ENCODE assay signal across 9 mouse cellular contexts in genomic region chr11:50275568-50276151, GRCm38 (mm10). TPM values are rescaled to one million over a fixed set of nuclear protein-coding genes. Genes with fewer than 3 reads are reported as not detected.
DNase-seq lines count a peak whose midpoint lies in the region; ATAC-seq and TF ChIP-seq lines count a peak whose summit lies in the region.
"Had no signal": no experiment of that assay in that cellular context is flagged by ENCODE, and none has a peak within 500 bp of the region (broad histone marks: within the 10 kb centered on the region; RNA-seq: fewer than 3 reads in every experiment).

No protein-coding gene starts in this region.

- DNase-seq in hindbrain, postnatal 0 days (ENCODE audit: low spot score), result no peak
- peak; percentile 40 for DNase-seq in 416B (ENCODE audit: low read depth)
- DNase-seq in cerebellum, postnatal 10 days, result no peak
- no peak for DNase-seq in adrenal gland, postnatal 14 days
- no peak for DNase-seq in spleen, adult 18-20 months

- 83% methylated on average over 5 of the region's 5 CpGs for WGBS in hindbrain, embryonic 15.5 days
- 86% methylated on average over 5 of the region's 5 CpGs for WGBS in hindbrain, postnatal 0 days
- 76% methylated on average over 5 of the region's 5 CpGs for WGBS in embryonic facial prominence, embryonic 15.5 days
- WGBS in liver, embryonic 15.5 days (ENCODE audit: insufficient replicate concordance), result 35% methylated on average over 5 of the region's 5 CpGs

- H3K4me2 ChIP-seq in hindbrain, embryonic 15.5 days, result no peak overlapping the region
- no peak overlapping the region for H3K4me2 ChIP-seq in hindbrain, postnatal 0 days (ENCODE audit: low read depth, low read length)
- no peak overlapping the region for H3K4me2 ChIP-seq in embryonic facial prominence, embryonic 15.5 days (replicated peaks)
- H3K4me2 ChIP-seq in liver, embryonic 15.5 days, result no peak overlapping the region
- H3K4me2 ChIP-seq: hindbrain, embryonic 13.5 days had no signal

- 0 out of 2 replicates have a peak, but pooled peaks cover 4% of the 10 kb centered on the region for H3K4me1 ChIP-seq in hindbrain, embryonic 15.5 days (replicated peaks)
- H3K4me1 ChIP-seq in hindbrain, postnatal 0 days (ENCODE audit: insufficient read depth, low read length), result no peaks in the 10 kb centered on the region
- H3K4me1 ChIP-seq in embryonic facial prominence, embryonic 15.5 days, result peaks cover 21% of the 10 kb centered on the region
- peaks cover 21% of the 10 kb centered on the region for H3K4me1 ChIP-seq in liver, embryonic 15.5 days (replicated peaks)

- no peak overlapping the region for H3K27ac ChIP-seq in hindbrain, embryonic 15.5 days (replicated peaks)
- H3K27ac ChIP-seq in hindbrain, postnatal 0 days, result no peak overlapping the region
- H3K27ac ChIP-seq in embryonic facial prominence, embryonic 15.5 days (replicated peaks), result 0 out of 2 replicates have a peak overlapping the region, but pooled peaks have one; percentile 17
- H3K27ac ChIP-seq in liver, embryonic 15.5 days (replicated peaks), result no peak overlapping the region; the same call in 1 of the 2 replicates
- H3K27ac ChIP-seq: hindbrain, embryonic 13.5 days had no signal

- TF ChIP-seq CTCF in hindbrain, postnatal 0 days (IDR thresholded peaks at IDR 0.05; ENCODE audit: low read depth), result no peak

- ATAC-seq in hindbrain, embryonic 15.5 days (ENCODE audit: low FRiP score, low read depth), result 0 out of 2 replicates have a peak, but pooled peaks have one; percentile 47
- ATAC-seq in hindbrain, postnatal 0 days, result no peak
- peak; percentile 54; the same call in 1 of the 2 replicates for ATAC-seq in embryonic facial prominence, embryonic 15.5 days (ENCODE audit: insufficient number of reproducible peaks, low FRiP score, low TSS enrichment, low read depth)
- peak; percentile 44; the same call in 1 of the 2 replicates for ATAC-seq in liver, embryonic 15.5 days (ENCODE audit: insufficient read depth)

- 0 out of 2 replicates have a peak, but pooled peaks cover 1% of the 10 kb centered on the region for H3K36me3 ChIP-seq in hindbrain, embryonic 15.5 days
- H3K36me3 ChIP-seq in hindbrain, postnatal 0 days (ENCODE audit: insufficient read depth, low read length), result 0 out of 2 replicates have a peak, but pooled peaks cover under 1% of the 10 kb centered on the region
- 0 out of 2 replicates have a peak, but pooled peaks cover 7% of the 10 kb centered on the region for H3K36me3 ChIP-seq in embryonic facial prominence, embryonic 15.5 days
- peaks cover 15% of the 10 kb centered on the region for H3K36me3 ChIP-seq in liver, embryonic 15.5 days (replicated peaks)

- H3K9me3 ChIP-seq in hindbrain, embryonic 15.5 days, result no peaks in the 10 kb centered on the region
- no peaks in the 10 kb centered on the region for H3K9me3 ChIP-seq in hindbrain, postnatal 0 days (ENCODE audit: low read length)
- H3K9me3 ChIP-seq in embryonic facial prominence, embryonic 15.5 days (replicated peaks), result no peaks in the 10 kb centered on the region
- no peaks in the 10 kb centered on the region for H3K9me3 ChIP-seq in liver, embryonic 15.5 days (replicated peaks)
- H3K9me3 ChIP-seq: hindbrain, embryonic 13.5 days had no signal

- H3K4me3 ChIP-seq in hindbrain, embryonic 15.5 days, result no peak overlapping the region
- no peak overlapping the region for H3K4me3 ChIP-seq in hindbrain, postnatal 0 days (ENCODE audit: low read length)
- no peak overlapping the region for H3K4me3 ChIP-seq in embryonic facial prominence, embryonic 15.5 days (replicated peaks)
- no peak overlapping the region for H3K4me3 ChIP-seq in liver, embryonic 15.5 days (replicated peaks)
- H3K4me3 ChIP-seq: hindbrain, embryonic 13.5 days had no signal

- no peaks in the 10 kb centered on the region for H3K27me3 ChIP-seq in hindbrain, embryonic 15.5 days
- no peaks in the 10 kb centered on the region for H3K27me3 ChIP-seq in hindbrain, postnatal 0 days (ENCODE audit: insufficient read depth, low read length)
- no peaks in the 10 kb centered on the region for H3K27me3 ChIP-seq in embryonic facial prominence, embryonic 15.5 days
- no peaks in the 10 kb centered on the region for H3K27me3 ChIP-seq in liver, embryonic 15.5 days
- H3K27me3 ChIP-seq: hindbrain, embryonic 13.5 days had no signal

- no peak overlapping the region for H3K9ac ChIP-seq in hindbrain, embryonic 15.5 days
- no peak overlapping the region for H3K9ac ChIP-seq in hindbrain, postnatal 0 days (replicated peaks; ENCODE audit: low read length)
- no peak overlapping the region for H3K9ac ChIP-seq in embryonic facial prominence, embryonic 15.5 days
- H3K9ac ChIP-seq in liver, embryonic 15.5 days, result no peak overlapping the region
- H3K9ac ChIP-seq: hindbrain, embryonic 13.5 days had no signal

RNA-seq across cellular contexts. Expression of gene Maml1, which starts 16.5 kb away (rescaled TPM):
- 3.2 and 3.6 TPM in 2 replicates for polyA plus RNA-seq in hindbrain, embryonic 15.5 days (2015; fragmentation: Nextera tagmentation; extraction: Ambion mirVana)
- 11.6 and 13.9 TPM in 2 replicates for total RNA-seq in hindbrain, postnatal 0 days (2014; rRNA removed)
- polyA plus RNA-seq in hindbrain, postnatal 0 days (2015; fragmentation: Nextera tagmentation; extraction: Ambion mirVana), result 1.6 and 1.8 TPM in 2 replicates
- 5.8 and 6.9 TPM in 2 replicates for polyA plus RNA-seq in embryonic facial prominence, embryonic 15.5 days (2015; fragmentation: Nextera tagmentation; extraction: Ambion mirVana)
- 1.5 and 2.1 TPM in 2 replicates for polyA plus RNA-seq in liver, embryonic 15.5 days (2015; fragmentation: Nextera tagmentation; extraction: Ambion mirVana)
- total RNA-seq in adrenal gland, postnatal 14 days (2021), result 24.0 and 25.1 TPM in 2 replicates

RNA-seq across cellular contexts. Expression of gene Ltc4s, which starts 37.2 kb away (rescaled TPM):
- polyA plus RNA-seq in hindbrain, embryonic 15.5 days (2015; fragmentation: Nextera tagmentation; extraction: Ambion mirVana), result 2.3 and 2.9 TPM in 2 replicates
- total RNA-seq in hindbrain, postnatal 0 days (2014; rRNA removed), result 4.0 and 6.8 TPM in 2 replicates
- polyA plus RNA-seq in hindbrain, postnatal 0 days (2015; fragmentation: Nextera tagmentation; extraction: Ambion mirVana), result 5.9 and 7.1 TPM in 2 replicates
- 2.5 and 4.0 TPM in 2 replicates for polyA plus RNA-seq in embryonic facial prominence, embryonic 15.5 days (2015; fragmentation: Nextera tagmentation; extraction: Ambion mirVana)
- 0.46 and 0.51 TPM in 2 replicates for polyA plus RNA-seq in liver, embryonic 15.5 days (2015; fragmentation: Nextera tagmentation; extraction: Ambion mirVana)
- 10.4 and 11.3 TPM in 2 replicates for total RNA-seq in adrenal gland, postnatal 14 days (2021)

RNA-seq across cellular contexts. Expression of gene Canx, which starts 49.8 kb away (rescaled TPM):
- polyA plus RNA-seq in hindbrain, embryonic 15.5 days (2015; fragmentation: Nextera tagmentation; extraction: Ambion mirVana), result 281 and 284 TPM in 2 replicates
- total RNA-seq in hindbrain, postnatal 0 days (2014; rRNA removed), result 174 and 197 TPM in 2 replicates
- 254 and 259 TPM in 2 replicates for polyA plus RNA-seq in hindbrain, postnatal 0 days (2015; fragmentation: Nextera tagmentation; extraction: Ambion mirVana)
- polyA plus RNA-seq in embryonic facial prominence, embryonic 15.5 days (2015; fragmentation: Nextera tagmentation; extraction: Ambion mirVana), result 284 and 286 TPM in 2 replicates
- polyA plus RNA-seq in liver, embryonic 15.5 days (2015; fragmentation: Nextera tagmentation; extraction: Ambion mirVana), result 172 and 176 TPM in 2 replicates
- total RNA-seq in adrenal gland, postnatal 14 days (2021), result 347 and 361 TPM in 2 replicates
